Mouse (Mus musculus): Measurements from ENCODE around the gene Brat1.
A peak's percentile ranks its signal among the peaks of the same experiment; 100 is the strongest.
"Not testable (repeated sequence)": the region's sequence is repeated elsewhere in the genome, so short reads cannot be mapped to it uniquely, and the experiment has no call there.

The Brat1 gene

DNA sequence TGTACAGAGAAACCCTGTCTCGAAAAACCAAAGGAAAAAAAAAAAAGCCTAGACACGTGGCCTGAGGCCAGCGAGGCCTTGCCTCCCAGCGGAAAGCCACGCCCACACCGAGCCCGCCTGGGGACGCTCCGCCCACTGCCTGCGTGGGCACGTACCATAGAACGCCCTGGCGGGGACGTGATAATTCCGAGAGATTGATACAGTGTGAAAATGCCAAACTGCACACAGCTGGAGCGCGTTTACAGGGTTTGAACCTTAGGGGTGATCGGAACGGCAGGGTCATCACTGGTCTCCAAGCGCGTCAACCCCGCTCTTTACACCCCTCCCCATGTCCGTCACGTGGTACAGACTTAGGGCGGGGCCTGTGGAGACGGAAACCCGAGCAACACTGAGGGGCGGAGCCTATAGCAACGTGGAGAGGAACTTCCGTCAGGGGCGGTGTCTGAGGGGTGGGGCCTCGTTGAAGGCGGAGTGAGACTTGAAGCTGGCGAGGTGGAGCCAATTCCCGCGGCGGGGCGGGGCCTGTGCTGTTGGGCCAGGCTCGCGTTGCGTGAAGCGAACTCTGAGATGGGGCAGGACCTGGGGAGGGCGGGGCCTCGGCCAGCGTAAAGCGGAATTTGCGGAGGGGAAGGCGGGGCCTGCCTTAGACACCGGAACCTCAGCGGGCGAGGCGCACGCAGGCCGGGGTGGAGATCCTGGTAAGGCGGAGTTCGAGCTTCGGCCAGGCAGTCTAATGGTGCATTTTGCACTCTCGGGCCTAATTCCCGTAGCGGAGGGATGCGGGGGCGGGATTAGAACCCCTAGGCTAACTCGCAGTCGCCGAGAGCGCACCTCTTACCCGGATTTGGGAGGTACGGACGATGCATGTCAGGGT is at the start of gene Brat1:
Gene Brat1 (plus strand): TSS at position 634 of the 874 bp plus-strand sequence.
- DNase-seq = peak; percentile 100

DNA sequence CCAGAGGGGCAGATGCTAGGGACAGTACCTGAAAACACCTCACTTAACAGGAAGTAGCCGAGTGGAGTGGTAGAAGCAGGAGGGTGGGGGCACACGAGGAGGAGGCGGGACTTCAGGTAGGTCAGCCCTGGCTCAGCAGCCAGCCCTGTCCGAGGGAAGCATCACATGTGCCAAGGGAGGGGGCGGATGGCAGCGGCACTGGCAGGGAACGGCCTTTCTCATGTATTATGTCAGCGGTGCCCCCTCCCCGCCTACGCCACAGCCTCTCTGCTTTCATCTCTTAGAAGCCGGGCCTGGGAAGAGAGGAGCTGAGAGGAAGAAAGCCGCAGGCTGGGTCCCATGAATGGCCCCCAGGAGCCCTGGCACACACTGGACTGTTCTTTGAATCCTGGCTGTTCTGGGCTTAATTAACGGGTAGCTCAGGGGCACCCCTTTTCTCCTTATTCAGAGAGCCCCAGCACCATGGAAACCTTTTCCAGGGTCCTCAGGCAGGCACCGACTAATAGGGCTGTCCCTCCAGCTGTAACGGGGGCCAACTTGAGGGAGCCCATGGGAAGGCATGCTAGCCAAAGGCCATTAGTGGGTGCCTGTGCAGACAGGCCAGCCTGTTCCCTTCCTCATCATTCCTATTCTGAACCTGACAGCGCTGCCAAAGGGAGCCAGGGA is 45.1 kb upstream of the Brat1 start:
- DNase-seq = no peak

DNA sequence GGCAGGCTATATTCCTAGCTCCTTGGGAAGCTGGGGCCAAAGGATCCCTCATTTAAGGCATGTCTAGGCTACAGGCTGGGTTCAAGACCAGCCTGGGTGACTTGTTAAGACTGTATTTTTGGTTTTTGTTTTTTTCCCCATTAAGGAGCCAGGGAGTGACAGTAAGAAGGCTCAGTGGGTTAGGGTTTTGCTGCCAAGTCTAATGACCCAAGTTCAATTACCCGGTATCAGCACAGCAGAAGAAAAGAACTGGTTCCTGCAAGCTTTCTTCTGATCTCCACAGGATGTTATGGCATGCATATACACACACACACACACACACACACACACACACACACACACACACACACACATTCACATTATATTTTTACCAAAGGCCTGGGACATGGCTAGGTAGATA is 44.4 kb upstream of the Brat1 start:
- DNase-seq = no peak

DNA sequence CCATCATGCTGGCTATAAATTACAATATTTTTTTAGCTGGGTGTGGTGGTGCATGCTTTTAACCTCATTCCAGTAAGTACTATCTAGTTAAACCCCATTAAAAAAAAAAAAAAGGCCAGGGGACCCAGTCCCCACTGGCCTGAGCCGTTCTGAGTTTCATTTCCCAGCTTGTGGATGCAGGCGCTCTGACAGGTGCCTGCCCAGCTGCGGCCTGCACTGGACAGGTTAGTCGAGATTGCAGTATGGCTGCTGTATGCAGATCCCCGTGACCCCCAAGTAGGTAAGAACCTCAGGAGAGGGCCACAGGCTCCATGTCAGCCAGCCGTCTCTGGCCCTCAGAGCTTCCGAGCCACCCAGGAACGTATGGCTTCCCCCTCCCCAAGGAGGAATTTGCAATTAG is 43.4 kb upstream of the Brat1 start:
- no peak for DNase-seq

DNA sequence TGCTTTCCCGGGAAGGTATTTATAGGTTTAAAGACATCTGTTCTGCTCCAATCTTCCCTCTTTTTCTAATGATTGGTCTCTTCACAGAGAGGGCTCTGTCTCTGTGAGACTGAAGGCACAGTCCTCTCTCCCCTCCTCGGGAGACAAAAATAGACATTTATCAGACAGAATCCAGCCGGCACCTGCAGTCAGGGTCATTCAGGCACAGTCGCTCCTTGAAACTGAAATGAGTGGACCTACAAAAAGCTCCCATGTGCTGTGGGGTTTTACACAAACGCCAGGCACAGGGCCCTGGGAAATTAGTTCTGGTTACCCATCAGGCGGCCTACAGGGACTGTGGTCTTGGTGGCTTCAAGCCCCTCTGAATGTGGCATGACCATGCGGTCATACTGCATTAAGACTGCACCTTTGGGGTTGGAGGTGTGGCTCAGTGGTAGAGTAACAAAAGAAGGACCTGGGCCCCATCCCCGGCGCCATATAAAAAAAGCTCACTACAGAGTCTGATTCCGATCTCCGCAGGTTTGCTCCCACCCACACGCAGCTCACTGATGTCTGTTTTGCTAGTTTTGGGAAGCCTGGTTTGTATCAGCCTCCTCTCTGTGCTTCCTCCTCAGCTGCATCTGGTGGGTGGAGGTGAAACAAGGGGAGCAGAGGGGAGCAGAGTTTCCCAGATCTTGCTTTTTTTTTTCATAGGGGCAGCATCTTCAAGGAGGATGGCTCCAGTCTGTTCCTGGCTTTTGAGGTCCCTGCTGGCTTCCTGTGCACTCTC is 42.8 kb upstream of the Brat1 start:
- DNase-seq = no peak

DNA sequence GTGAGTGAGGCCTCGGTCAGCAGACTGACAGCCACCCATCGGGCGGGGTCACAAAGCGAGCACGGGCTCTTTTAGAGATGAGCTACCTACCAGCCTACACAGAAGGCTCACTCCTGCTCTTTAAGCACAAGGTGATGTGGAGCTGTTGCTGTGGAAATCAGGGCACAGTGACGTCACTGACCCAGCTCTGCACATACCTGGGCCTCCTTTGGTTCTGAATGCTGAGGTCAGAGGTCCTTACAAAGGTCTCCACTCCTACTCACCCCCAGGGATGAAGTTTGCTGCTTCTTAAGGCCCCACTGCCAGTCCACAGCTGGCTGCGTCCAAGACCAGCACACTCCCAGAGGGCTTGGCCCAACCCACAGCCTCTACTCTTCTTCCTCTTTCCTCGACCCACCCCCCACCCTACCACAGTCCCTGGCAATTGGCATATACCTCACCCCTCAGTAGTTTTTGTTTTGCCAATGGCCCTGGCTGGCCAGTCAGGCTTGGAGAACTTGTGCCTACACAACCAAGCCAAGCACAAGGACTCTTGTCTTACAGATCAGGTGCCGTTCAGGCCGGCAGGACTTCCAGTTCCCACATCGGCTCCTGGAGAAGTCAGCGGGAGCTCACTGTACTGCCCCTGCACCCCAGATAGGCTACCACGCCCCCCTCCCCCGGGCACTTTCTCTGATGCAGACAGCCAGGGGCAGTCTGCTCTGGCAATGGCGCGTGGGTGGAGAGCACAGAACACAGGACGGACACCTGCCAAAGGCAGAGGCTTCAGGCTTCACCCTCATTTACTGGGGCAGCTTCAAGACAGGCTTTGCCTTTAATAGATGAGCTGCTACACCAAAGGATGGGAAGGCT is 41.8 kb upstream of the Brat1 start:
- no peak for DNase-seq

DNA sequence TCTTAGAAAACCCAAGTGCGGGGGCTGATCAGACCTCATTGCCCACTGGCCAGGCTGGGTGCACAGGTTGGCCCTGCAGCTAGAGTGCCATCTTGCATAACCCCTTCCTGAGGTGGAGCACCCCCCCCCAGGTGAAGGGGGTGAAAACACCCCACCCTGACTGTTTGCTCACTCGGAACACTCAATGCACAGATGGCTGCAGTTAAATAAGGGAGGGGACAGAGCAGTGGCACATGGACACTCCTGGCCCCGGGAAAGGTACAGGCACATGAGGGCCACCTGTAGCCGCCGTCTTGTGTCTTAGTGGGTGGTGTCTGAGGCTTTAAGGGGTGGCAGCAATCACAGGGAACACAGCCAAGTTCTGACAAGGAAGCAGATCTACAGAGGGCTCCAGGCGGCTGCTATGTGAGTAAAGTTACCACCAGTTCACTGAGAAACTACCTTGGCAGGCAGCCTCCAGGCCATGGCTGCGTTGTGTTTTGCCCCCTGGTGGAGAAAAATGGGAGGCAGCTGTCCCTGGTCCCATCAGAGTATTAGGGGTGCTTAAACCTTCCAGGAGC is 41.1 kb upstream of the Brat1 start:
- peak; percentile 81 for DNase-seq

DNA sequence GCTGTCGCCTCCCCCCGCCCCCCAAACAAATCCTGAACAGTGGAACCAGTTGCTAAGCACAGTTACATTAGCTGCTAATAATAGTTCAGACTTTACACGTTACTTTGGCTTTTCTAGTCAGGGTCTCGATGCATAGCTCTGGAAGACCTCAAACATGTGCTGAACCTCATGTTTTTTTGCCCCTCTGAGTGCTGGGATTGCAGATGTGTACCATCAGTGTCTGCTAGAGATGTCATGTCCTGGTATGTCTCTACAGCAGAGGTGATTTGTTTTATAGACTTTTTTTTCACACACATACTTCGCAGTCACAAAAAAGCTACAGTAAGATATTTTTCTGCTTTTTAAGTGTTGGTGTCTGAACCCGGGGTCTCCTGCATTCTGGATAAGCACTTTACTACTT is 32.7 kb upstream of the Brat1 start:
- no peak for DNase-seq

DNA sequence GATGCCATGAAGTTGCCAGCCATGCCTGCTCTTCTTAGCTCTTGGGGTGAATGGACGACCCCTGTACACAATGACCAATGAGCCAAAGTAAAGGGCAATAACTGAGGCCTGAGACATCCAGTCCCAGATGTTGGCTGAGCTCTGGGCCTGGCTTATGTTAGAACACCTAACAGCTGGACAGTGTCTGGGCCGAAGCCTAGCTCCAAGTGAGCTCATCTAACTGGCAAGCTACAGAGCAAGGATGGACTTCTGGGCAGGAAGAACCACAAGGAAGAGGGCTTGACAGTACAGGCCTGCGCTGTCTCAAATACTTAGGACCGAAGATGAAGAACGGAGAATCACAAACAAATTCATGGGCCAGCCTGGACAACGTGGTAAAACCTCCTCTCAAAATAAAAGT is 32.2 kb upstream of the Brat1 start:
- not testable (repeated sequence) for DNase-seq

DNA sequence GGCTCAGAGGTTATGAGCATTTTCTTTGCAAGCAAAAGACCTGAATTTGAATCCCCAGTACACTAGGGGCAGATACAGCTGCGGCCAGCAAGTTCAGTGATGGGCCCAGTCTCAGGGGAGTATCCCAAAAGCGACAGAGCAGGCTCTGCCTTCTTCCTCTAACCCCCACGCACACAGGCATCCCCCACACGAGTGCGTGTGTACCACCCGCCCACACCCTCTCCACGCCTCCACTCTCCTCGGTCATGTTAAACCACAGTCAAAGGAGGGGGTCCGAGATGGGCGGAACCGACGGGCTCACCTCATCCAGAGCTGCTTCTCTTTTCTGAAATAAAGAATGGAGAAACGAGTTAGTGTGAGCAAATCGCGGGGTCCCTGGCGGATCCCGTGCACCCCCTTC is 30.8 kb upstream of the Brat1 start:
- DNase-seq = no peak

DNA sequence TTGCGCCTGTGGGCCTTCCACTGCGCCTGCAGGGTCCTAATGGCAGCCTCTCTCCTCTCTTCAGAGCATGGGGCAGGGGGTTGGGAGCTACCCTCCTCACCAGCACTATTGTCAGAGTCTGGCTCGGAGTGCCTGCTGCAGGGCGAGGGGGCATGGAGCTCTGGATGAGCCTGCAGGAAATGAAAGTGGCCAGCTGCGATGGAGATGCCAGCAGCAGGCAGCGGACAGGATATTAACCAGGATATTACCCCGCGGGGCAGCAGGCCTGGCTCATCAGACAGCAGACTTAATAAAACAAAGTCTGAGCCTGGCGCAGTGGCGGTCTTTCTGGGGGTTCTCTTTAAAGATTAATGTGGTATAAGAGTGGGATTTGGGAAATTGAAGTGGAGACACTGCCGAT is 29.7 kb upstream of the Brat1 start:
- DNase-seq = no peak

DNA sequence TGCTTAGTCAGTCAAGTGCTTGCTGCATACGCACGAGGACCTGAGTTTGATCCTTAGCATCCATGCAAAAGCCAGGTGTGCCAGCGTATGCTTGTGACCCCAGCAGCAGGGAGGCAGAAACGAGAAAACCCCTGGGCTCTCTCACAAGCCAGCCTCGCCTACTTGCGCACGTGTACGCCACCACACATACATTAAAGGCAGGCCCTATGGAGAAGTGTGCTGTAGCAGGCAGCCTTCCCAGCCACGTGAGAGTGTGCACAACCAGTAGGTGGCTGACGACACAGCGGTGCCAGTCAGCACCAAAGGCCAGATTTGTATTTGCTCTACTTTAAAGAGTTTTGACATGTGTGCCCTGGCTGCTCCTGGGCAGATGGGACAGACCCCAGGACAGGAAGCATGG is 29.2 kb upstream of the Brat1 start:
- DNase-seq = no peak

DNA sequence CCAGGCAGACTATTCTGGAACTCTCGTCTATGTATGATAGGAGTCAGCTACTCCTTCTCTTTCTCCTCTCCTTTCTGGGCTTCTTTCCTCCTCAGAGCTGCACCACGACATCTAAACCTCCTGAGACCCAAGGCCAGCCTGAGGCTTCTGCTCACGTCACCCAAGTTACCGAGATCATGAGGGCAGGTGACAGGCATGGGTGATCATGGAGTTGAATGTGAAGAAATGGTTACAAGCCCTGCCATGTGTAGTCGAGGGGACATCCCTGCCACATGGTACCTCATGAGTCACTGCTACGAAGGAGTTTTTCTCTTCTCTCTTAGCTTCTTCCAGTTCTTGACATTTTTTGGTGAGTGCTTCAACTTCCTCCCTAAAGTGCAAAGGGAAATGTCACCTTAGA is 27.7 kb upstream of the Brat1 start:
- no peak for DNase-seq

DNA sequence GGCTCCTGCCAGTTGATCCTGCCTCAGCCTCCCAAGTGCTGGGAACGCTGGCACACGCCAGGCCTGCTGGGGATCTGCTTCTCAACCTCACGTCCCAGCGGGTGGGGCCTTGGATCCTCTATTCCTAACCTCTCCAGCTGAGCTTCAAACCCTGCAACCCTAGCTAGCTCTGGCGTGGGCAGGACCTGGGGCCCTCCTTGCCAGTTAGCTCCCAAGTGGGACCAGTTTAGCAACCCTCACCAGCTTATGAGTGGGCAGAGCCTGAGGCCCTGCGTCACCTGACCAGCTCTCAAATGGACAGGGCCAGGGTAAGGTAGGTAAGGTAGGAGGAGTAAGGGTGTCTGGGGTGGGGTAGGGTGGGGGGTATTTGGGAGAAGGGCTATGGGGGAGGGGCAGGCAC is 24.8 kb upstream of the Brat1 start:
- no peak for DNase-seq

DNA sequence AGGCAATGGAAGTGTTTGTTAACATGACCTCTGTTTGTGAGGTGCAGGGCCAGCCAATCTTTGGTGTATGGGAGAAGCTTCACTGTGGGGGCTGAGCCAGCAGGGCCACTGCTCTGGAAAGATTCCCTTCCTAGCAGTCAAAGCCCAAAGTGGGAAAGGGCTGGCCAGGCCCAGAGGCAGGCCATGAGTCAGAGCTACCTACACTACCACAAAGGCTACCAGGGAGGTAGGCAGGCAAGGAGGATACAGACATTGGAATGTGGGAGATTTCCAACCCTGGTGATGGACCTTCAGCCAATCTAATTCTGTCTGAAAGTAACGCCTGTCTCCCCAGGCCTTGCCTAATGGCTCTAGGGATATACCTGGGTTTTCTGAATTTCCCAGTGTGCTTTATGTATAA is 23.9 kb upstream of the Brat1 start:
- no peak for DNase-seq

DNA sequence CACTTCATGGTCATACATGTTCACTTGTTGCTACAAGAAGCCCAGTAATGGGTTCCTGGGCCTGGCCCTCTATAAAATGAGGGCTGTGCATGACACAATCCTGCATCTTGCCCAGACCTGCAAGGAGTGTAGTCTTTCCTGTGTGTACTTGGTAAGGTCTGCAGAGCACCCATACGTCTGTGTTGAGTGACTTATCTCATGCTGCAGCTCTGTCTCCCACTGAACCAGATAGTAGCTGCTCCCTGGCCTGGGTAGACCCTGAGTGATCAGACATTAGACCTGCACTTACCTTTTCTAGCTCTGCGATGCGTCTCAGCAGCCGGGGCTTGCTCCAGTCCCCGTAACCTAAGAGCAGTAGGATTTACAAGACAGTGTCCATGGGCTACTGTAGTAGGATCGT is 22.7 kb upstream of the Brat1 start:
- DNase-seq = no peak

DNA sequence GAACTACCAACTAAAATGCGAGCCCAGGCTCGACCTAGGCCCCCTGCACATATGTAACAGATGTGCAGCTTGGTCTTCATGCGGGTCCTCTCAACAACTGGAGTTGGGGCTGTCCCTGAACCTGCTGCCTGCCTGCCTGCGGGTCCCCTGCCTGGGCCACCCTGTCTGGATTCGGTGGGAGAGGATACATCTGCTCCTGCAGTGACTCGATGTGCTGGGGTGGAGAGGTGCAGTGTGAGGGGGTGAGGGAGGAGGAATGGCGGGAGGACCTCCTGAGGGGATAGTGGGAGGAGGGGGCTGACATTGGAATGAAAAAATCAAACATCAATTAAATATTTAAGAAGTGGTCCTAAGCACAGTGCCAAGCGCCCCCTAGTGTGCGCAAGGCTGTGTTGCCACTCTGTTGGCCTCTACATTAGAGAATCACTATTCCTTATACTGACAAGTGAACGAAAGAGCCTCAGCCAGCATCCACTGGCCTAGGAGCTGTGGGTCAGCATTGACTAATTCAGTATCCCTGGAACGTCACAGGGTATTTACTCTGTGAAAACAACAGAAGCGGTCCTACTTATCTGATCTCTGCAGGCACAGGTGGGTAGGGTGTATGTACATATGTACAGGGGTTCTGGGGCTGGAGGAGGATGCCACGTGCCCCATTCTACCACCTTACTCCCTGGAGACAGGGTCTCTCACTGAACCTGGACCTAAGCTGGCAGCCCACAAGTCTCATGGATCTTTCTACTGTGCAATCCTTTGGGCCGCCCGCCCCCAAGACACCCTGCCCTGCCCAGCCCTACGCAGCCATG is 20.3 kb upstream of the Brat1 start:
- DNase-seq = peak; percentile 48

DNA sequence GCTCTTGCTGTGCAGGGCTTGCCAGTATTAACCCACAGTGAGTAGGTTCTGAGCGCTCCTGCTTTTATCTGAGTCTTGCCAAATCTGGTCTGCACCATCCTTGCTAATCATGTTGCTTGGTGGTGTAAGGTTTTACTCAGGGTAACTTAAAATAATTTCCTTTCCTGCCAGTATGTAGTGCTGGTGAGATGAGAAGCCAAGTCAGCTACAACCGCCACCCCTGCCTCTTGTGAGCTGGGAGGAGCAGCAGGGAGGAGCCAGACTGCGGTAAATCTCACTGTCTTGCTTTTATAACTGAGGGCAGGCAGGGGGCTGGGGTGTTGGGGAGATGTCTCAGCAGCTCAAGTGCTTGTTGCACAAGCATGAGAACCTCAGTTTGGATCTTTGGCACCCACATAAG is 16.4 kb upstream of the Brat1 start:
- DNase-seq = peak; percentile 32

DNA sequence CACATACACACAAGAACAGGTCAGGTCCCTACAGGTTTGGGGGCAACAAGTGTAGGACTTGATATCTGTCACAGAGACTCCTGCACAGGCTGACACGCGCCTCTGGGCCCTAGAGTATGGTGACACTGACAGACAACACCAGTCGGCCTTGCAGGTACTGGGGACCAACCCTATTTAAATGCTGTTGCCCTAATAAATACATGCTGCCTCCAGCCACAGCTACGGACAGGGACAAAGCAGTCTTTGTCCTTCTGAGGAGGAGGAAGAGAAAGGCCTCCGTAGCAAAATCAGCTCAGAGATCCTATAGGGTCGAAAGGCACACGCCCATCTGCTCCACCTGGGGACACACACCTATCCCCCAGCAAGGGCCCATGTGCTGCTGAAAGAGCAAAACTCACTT is 8.8 kb upstream of the Brat1 start:
- no peak for DNase-seq

DNA sequence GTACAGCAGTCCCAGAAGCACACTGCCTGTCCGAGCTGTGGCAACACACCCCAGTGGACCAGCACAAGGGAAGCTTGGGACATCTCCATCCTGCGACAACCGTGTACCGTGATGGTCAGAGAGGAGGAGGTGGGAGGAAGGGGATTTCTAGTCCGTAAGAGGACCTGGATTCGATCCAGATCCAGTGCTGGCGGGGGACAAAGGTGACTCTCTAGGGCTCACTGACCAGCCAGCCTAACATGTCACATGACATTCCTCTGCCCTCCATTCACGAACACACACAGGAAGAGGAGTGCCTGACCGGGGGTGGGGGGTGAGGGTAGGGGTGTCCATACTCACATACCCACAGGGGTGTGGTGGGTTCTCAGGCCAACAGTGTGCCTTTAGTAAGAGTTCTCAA is 5.0 kb upstream of the Brat1 start:
- DNase-seq = no peak

DNA sequence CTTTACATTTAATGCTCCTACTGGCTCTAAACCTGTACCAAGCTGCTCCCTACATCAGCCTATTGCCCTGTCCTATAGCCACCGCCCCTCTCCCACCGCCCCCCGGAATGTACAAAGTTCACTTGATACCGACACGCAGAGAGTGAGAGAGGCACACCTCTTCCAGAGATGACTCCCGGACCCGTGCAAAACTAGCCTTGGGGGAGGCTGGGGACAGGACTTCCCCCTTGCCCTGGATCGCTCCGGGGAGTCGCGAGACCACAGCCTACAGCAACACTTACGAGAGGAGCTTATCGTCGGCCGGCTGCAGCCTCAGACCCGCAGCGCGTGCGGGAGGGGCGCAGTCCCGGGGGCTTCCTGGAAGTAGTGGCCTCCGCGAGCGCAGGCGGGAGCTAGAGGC is 3.1 kb upstream of the Brat1 start:
- no peak for DNase-seq

DNA sequence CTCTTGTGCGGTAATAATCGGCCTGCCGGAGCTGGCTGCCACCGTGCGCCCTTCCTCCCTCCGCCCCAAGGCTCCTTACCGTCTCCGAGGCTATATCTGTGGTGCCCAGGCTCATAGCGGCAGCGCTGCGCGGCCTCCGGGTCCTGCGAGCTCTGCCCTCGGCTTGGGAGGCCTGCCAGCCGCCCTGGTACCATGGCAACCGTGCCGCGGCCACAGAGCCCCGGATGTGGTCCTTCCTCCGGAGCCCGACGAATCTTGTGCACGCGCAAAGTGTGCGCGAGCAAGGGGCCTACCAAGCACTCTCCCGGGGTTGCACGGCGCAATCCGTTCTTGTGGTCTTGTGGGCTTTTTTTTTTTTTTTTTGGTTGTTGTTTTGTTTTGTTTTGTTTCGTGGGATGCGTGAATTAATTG is 2.7 kb upstream of the Brat1 start, which contains the start of gene Iqce:
Gene Iqce (minus strand): TSS at position 276 of the 411 bp plus-strand sequence.
- DNase-seq = peak; percentile 97

Measured in lung, postnatal 14 days (tissue).